25 mouse cellular contexts compared by ENCODE assay signal in the genomic region with DNA sequence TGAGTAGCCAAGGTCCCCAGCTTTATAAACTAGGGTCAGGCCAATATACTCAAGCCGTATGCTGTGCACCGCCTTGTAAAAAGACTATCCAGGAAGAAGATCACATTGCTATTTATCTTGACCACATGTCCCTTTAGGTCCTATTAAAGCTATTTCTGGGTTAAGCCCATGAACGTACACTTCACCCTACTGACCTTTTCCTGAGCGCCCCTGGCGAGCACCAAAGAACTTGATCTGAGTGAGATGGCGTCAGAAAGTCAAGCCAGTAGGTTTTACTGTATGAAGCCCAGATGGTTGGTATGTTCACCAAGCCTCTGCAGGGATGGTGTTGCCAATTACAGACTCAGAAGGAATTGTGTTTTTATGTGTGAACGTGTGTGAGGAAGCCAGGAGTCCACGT. TPM values are rescaled to one million over a fixed set of nuclear protein-coding genes. Genes with fewer than 3 reads are reported as not detected.
A peak's percentile ranks its signal among the peaks of the same experiment; 100 is the strongest.
DNase-seq lines count a peak whose midpoint lies in the region; ATAC-seq and TF ChIP-seq lines count a peak whose summit lies in the region.
"Had no signal": no experiment of that assay in that cellular context is flagged by ENCODE, and none has a peak within 500 bp of the region (broad histone marks: within the 10 kb centered on the region; RNA-seq: fewer than 3 reads in every experiment).

No protein-coding gene starts in this region.

- H3K4me1 ChIP-seq in liver, adult 2 months (ENCODE audit: control insufficient read depth, insufficient read depth, low read length), result peaks cover 35% of the 10 kb centered on the region
- peaks cover 66% of the 10 kb centered on the region for H3K4me1 ChIP-seq in liver, embryonic 13.5 days (replicated peaks)
- H3K4me1 ChIP-seq in liver, postnatal 0 days (ENCODE audit: insufficient read depth), result peaks cover 33% of the 10 kb centered on the region
- H3K4me1 ChIP-seq: embryonic facial prominence, embryonic 15.5 days; forebrain, embryonic 10.5 days; forebrain, embryonic 12.5 days had no signal

- H3K36me3 ChIP-seq in liver, adult 2 months (ENCODE audit: control insufficient read depth, insufficient read depth, low read length), result peaks cover 11% of the 10 kb centered on the region
- H3K36me3 ChIP-seq in liver, embryonic 13.5 days, result peaks cover 60% of the 10 kb centered on the region
- peaks cover 4% of the 10 kb centered on the region; the same call in 1 of the 2 replicates for H3K36me3 ChIP-seq in liver, postnatal 0 days (replicated peaks; ENCODE audit: insufficient read depth, low read length)
- H3K36me3 ChIP-seq: embryonic facial prominence, embryonic 13.5 days; embryonic facial prominence, embryonic 15.5 days; forebrain, embryonic 10.5 days; forebrain, embryonic 12.5 days had no signal

- ATAC-seq in liver, embryonic 13.5 days (ENCODE audit: low read depth), result no peak
- no peak for ATAC-seq in liver, postnatal 0 days
- ATAC-seq: forebrain, embryonic 14.5 days; forebrain, embryonic 16.5 days had no signal

- no peak overlapping the region for H3K4me3 ChIP-seq in gastrocnemius, adult 2 months
- H3K4me3 ChIP-seq in liver, adult 2 months (ENCODE audit: insufficient read depth, low read depth, low read length), result no peak overlapping the region
- no peak overlapping the region for H3K4me3 ChIP-seq in liver, embryonic 13.5 days (replicated peaks)
- no peak overlapping the region for H3K4me3 ChIP-seq in liver, postnatal 0 days (ENCODE audit: low read depth, low read length)
- H3K4me3 ChIP-seq: embryonic facial prominence, embryonic 13.5 days; embryonic facial prominence, embryonic 15.5 days; erythroblast, embryonic 14.5 days; forebrain, embryonic 10.5 days; forebrain, embryonic 12.5 days had no signal

- no peak for TF ChIP-seq POLR2A in liver, adult 2 months (IDR thresholded peaks at IDR 0.05; ENCODE audit: extremely low read depth, insufficient read depth, low read length)

- peaks cover 39% of the 10 kb centered on the region for H3K79me2 ChIP-seq in liver, adult 2 months (ENCODE audit: control insufficient read depth, insufficient read depth, low read length)

- intact Hi-C loops in gastrocnemius, adult 2 months (cut with DNase I), result loop anchor here (5.0 kb wide), 1 partner anchor 39 kb away; no protein-coding TSS in a partner anchor

- WGBS in liver, adult 2 months, result 61% methylated on average over 8 of the region's 8 CpGs
- WGBS in liver, embryonic 13.5 days (ENCODE audit: insufficient replicate concordance), result 87% methylated on average over 8 of the region's 8 CpGs
- 88% methylated on average over 8 of the region's 8 CpGs for WGBS in liver, postnatal 0 days (ENCODE audit: insufficient replicate concordance)

- H3K27me3 ChIP-seq in liver, adult 2 months (ENCODE audit: control insufficient read depth, insufficient read depth, low read length), result no peaks in the 10 kb centered on the region
- H3K27me3 ChIP-seq in liver, embryonic 13.5 days, result peaks cover under 1% of the 10 kb centered on the region; the same call in 1 of the 2 replicates
- no peaks in the 10 kb centered on the region for H3K27me3 ChIP-seq in liver, postnatal 0 days (ENCODE audit: insufficient read depth, low read length)

- DNase-seq in gastrocnemius, adult 2 months, result peak; percentile 71
- DNase-seq in gastrocnemius, postnatal 4 days (ENCODE audit: low spot score in 2 of 2), result no peak
- DNase-seq in liver, adult 2 months (ENCODE audit: extremely low read depth, low read depth, low spot score), result no peak
- no peak for DNase-seq in liver
- no peak for DNase-seq in liver, embryonic 13.5 days
- no peak for DNase-seq in liver, postnatal 0 days
- peak; percentile 72 for DNase-seq in skeletal muscle tissue, adult 2 months (ENCODE audit: low read depth, low spot score)
- no peak for DNase-seq in layer of hippocampus, postnatal 36 days
- DNase-seq: adrenal gland, adult 8-10 months; adrenal gland, postnatal 14 days; adrenal gland, postnatal 36 days; cerebellum, adult 11 months; cerebellum, adult 18-20 months; cerebellum, adult 8-10 months; cerebellum, adult 9-11 months; cerebellum, postnatal 14 days; cerebellum, postnatal 36 days; embryo, embryonic 11 days had no signal

- H3K4me2 ChIP-seq in liver, embryonic 13.5 days, result no peak overlapping the region
- no peak overlapping the region for H3K4me2 ChIP-seq in liver, postnatal 0 days (ENCODE audit: low read depth, low read length)
- H3K4me2 ChIP-seq: embryonic facial prominence, embryonic 13.5 days; embryonic facial prominence, embryonic 15.5 days; forebrain, embryonic 12.5 days had no signal

- H3K27ac ChIP-seq in gastrocnemius, adult 2 months, result peak overlapping the region; percentile 80
- peak overlapping the region; percentile 77 for H3K27ac ChIP-seq in liver, adult 2 months (replicated peaks; ENCODE audit: insufficient read depth, low read depth, low read length)
- H3K27ac ChIP-seq in liver, embryonic 13.5 days, result peak overlapping the region; percentile 18
- H3K27ac ChIP-seq in liver, postnatal 0 days (ENCODE audit: low read depth), result no peak overlapping the region
- H3K27ac ChIP-seq: embryonic facial prominence, embryonic 13.5 days; embryonic facial prominence, embryonic 15.5 days; forebrain, embryonic 10.5 days; forebrain, embryonic 12.5 days had no signal

- H3K9ac ChIP-seq in liver, adult 2 months (ENCODE audit: low read depth, low read length), result peak overlapping the region; percentile 21; the same call in 1 of the 2 replicates
- no peak overlapping the region for H3K9ac ChIP-seq in liver, embryonic 13.5 days
- H3K9ac ChIP-seq in liver, postnatal 0 days (replicated peaks), result no peak overlapping the region
- H3K9ac ChIP-seq: embryonic facial prominence, embryonic 13.5 days; embryonic facial prominence, embryonic 15.5 days; forebrain, embryonic 12.5 days had no signal

- TF ChIP-seq CTCF in gastrocnemius, adult 2 months (IDR thresholded peaks at IDR 0.05), result no peak
- TF ChIP-seq CTCF in liver, adult 2 months (IDR thresholded peaks at IDR 0.05; ENCODE audit: low read depth, low read length), result no peak
- TF ChIP-seq CTCF in liver, postnatal 0 days (IDR thresholded peaks at IDR 0.05; ENCODE audit: low read depth), result no peak

- no peaks in the 10 kb centered on the region for H3K9me3 ChIP-seq in liver, embryonic 13.5 days (replicated peaks)
- no peaks in the 10 kb centered on the region for H3K9me3 ChIP-seq in liver, postnatal 0 days (ENCODE audit: low read length)
- H3K9me3 ChIP-seq: embryonic facial prominence, embryonic 13.5 days; embryonic facial prominence, embryonic 15.5 days; forebrain, embryonic 10.5 days; forebrain, embryonic 12.5 days had no signal

- no peak for TF ChIP-seq EP300 in liver, postnatal 0 days (IDR thresholded peaks at IDR 0.05; ENCODE audit: low read depth)

RNA-seq across cellular contexts. Expression of a gene that starts 26.8 kb away (rescaled TPM):
- 10 to 100 TPM; 44.5 to 47.4 TPM for total RNA-seq in gastrocnemius, adult 2 months (2021)
- total RNA-seq in gastrocnemius, postnatal 4 days (2021), result 1 to 10 TPM; 3.0 to 5.4 TPM
- total RNA-seq in liver, adult 2 months (2014; rRNA removed), result 130 and 150 TPM in 2 replicates
- polyA plus RNA-seq in liver, adult 2 months (2012; rRNA removed), result 24.1 and 27.2 TPM in 2 replicates
- 18.3 and 23.3 TPM in 2 replicates for polyA plus RNA-seq in liver, embryonic 13.5 days (2015; fragmentation: Nextera tagmentation; extraction: Ambion mirVana)
- polyA plus RNA-seq in liver, postnatal 0 days (2015; fragmentation: Nextera tagmentation; extraction: Ambion mirVana), result 21.9 and 24.1 TPM in 2 replicates
- 10 to 100 TPM; 30.1 to 35.7 TPM for total RNA-seq in layer of hippocampus, postnatal 36 days (2021)

RNA-seq across cellular contexts. Expression of a gene that starts 35.4 kb away (rescaled TPM):
- total RNA-seq in gastrocnemius, adult 2 months (2021), result 1 to 10 TPM; 7.5 to 7.7 TPM
- total RNA-seq in gastrocnemius, postnatal 4 days (2021), result 10 to 100 TPM; 10.7 to 14.0 TPM
- total RNA-seq in liver, adult 2 months (2014; rRNA removed), result 12.6 and 14.3 TPM in 2 replicates
- 23.4 and 24.3 TPM in 2 replicates for polyA plus RNA-seq in liver, adult 2 months (2012; rRNA removed)
- polyA plus RNA-seq in liver, embryonic 13.5 days (2015; fragmentation: Nextera tagmentation; extraction: Ambion mirVana), result 17.7 and 20.0 TPM in 2 replicates
- polyA plus RNA-seq in liver, postnatal 0 days (2015; fragmentation: Nextera tagmentation; extraction: Ambion mirVana), result 20.1 and 21.3 TPM in 2 replicates
- total RNA-seq in layer of hippocampus, postnatal 36 days (2021), result 10 to 100 TPM; 12.2 to 12.7 TPM

Comparison
In these comparisons a context has a peak if more than half of its experiments do, and no peak if none do; other contexts are left out.
1. DNase-seq: peak in gastrocnemius, adult 2 months (single experiment) and skeletal muscle tissue, adult 2 months (single experiment); none in gastrocnemius, postnatal 4 days (0 of 2), liver, adult 2 months (single experiment), liver (single experiment), liver, embryonic 13.5 days (single experiment), liver, postnatal 0 days (single experiment) and layer of hippocampus, postnatal 36 days (0 of 2).
2. RNA of a gene that starts 26.8 kb away (total RNA-seq): 130 to 150 TPM in liver, adult 2 months, 44.5 to 47.4 TPM in gastrocnemius, adult 2 months and 30.1 to 35.7 TPM in layer of hippocampus, postnatal 36 days; 3.0 to 5.4 TPM in gastrocnemius, postnatal 4 days; every median in the first group is over 4 times any median in the second.